Mouse (Mus musculus): Measurements from ENCODE around the gene Tiam2.
A peak's percentile ranks its signal among the peaks of the same experiment; 100 is the strongest.

The Tiam2 gene

DNA sequence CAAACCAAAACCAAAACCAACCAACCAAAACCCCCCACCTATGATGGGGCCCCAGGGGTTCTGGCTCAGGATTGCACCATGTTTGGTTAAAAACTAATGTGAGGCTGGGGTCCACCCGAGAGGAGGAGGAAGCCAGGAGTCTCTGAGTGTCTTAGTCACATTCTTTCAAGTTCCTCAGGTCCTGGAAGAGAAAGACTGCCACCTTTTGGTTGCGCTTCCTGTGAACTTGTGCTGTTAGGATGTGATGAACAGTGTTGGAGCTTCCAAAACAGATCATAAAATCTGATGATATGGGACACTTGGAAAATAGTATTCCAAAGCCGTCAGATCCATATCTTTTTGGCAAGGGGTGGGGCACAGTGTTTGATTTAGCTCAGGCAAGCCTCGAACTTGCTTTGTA is 174.6 kb downstream of the Tiam2 start:
- no peak for DNase-seq

DNA sequence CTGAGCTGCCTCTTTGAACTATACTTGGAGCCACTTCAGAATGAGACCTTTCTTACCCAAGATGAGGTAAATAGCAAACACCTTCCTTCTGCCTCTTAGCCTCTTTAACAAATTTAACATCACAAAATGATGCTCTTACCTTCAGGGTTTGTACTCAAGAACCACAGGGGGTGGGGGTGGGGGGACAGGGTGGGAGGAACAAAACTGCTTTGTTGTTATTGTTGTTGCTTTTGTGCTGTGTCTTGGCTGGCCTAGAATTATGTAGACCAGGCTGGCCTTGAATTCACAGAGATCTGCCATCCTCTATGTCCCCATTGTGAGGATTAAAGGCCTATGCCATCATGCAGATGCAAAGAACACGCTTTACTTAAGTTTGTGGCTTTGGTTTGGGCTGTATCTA is 179.3 kb downstream of the Tiam2 start:
- DNase-seq = no peak

DNA sequence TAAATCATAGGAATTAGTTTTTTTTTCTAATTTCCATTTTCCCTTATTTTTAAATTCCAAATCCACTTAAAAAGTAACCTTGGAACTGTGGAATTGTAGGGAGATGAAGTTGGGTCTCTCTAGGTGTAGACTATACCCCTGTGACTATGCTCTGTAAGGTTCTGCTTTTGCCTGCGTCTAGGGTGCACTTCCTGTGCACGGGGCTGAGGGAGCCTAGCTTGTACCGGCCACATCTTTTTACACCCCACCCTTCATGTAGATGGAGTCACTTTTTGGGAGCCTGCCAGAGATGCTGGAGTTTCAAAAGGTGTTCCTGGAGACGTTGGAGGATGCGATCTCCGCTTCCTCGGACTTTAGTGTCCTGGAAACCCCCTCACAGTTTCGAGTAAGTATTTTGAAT is 180.1 kb downstream of the Tiam2 start:
- no peak for DNase-seq

DNA sequence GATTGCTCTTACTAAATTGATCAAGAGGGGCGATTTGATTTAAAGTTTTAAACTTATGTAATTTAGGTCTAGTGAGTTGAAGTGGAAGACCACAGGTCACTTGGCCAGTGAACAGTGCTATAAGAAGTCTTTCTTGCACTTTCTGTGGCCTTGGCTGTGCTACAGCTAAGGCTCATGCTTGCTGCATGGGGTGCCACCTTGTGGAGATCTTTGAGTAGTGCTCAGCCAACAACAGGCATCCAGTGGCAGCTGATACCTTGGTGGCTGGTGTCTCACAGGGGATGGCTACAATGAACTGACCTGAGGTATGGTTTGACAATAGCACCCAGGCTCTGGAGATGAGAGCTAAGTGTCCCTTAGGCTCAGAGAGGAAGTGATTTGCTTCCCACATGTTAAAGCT is 183.5 kb downstream of the Tiam2 start:
- DNase-seq = peak; percentile 77 to 79

DNA sequence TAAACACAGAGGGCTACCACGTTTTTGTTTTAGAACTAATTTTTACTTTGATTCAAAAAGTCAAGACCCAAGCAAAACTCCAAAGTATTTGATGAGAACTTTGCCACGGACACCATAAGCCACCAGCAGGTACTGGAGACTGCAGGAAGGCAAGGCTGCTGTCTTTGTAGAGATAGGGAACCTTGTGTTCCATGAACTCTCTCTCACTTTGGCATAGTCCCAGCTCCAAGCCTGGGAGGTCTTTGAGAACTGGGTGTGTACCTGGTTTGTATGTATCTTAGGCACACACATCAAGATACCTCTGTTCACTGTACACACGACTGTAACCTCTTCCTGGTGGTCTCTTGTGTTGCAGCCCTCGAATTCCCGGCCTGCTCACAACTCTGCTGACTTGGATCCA is 187.9 kb downstream of the Tiam2 start:
- no peak for DNase-seq

DNA sequence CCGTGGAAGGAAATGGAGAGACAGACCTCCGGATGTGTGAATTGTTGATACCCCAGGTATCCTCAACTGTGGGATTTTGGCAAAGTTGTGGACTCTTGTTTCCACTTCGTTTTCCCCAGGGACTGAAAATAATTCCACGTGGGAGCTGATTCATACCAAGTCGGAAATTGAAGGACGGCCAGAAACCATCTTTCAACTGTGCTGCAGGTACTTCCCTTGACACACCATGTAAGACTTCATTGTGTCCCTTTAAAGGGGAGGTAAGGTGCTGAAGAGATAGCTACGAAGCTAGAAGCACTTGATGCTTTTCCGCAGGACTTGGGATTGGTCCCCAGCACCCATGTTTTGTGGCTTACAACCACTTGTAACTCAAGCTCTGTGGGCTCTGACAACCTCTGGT is 189.5 kb downstream of the Tiam2 start:
- no peak for DNase-seq

DNA sequence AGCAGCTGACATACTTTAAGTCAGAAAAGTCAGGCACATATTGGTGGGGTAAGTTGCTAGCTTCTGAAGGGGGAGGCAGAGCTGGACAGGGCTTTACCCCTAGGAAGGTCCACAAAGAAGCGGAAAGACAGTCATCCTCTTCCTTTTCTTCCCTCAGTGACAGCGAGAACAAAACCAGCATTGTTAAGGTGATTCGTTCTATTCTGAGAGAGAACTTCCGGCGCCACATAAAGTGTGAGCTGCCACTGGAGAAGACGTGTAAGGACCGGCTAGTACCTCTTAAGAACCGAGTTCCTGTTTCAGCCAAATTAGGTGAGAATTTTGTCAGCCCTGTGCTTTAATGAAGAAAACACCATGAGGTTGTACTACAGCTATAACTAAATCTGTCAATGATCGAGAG is 190.0 kb downstream of the Tiam2 start:
- DNase-seq = no peak

DNA sequence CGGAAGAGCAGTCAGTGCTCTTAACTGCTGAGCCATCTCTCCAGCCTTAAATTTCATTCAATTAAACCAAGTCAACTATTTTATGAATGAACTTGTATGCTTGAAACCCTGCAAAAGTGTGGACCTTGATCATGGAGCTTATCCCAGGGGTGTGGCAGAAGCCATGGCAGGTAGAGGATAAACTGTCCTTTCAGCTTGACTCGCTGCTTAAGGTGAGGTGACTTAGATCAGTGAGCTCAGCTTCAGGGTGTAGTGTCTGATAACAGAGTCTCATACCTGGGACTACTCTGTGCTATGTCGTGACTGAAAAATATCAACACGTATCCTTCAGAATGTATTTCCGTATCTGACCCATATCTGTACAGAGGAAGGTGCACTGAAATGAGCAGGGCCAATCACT is 194.0 kb downstream of the Tiam2 start:
- DNase-seq = no peak

DNA sequence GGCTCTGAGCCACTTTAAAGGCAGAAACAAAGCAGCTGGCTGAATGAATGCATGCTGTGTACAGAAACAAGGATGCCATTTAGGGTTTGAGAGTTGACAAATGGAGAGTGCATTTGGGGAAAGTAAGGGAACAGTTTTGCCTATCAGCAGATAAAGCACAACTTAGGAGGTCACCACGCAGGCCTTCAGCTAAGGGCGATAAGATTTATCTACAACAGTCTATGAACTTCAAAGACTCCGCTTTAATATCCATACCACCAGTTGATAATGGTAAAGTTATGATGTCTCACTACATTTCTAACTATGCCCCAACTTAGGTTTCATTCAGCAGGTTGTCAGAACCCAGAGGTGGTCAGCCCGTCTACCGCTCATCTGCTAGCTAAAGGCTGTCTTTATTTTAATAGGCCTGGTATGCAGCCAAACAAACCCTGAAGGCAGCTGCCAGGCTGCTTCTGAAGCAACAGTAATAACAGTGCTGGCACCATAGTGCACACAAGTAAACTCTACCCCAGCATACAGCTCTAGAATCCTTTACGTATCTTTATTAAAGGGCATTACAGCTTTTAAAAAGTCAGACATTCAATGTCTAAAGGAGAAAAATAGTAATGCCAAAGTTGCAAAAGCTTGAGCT is 201.6 kb downstream of the Tiam2 start:
- DNase-seq = no peak

DNA sequence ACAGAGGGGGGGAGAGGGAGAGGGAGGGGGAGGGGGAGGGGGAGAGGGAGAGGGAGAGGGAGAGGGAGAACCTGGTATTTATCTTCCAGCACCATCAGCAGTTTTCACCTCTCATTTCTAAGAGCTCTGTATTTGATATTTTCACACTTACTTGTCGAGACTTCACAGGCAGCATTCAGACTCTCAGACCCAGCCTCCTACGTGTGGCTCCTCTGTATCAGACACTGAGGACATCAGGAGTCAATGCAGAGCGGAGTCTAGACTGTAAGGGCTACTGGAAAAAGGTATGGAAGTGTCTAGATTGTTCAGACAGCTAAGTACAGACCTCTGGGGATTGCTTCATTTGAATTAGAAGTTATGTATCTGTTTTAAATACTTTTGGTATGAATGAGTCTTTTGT is 203.2 kb downstream of the Tiam2 start:
- DNase-seq = no peak

DNA sequence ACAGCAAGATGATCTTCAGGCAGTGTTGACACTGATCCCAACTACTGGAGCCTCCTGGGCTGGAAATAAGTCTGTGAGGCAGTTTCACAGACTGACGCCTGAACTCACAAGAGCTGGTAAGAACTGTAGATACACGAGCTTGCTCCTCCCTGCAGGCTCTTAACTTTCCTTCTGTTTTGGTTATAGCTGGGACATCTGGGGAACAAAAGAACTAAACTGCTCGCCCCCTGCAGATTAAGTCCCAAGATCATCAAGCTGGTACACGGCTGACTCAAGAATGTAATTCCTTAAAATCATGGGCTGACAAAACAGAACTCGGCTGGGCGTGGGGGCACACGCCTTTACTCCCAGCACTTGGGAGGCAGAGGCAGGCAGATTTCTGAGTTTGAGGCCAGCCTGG is 204.2 kb downstream of the Tiam2 start:
- DNase-seq = no peak

DNA sequence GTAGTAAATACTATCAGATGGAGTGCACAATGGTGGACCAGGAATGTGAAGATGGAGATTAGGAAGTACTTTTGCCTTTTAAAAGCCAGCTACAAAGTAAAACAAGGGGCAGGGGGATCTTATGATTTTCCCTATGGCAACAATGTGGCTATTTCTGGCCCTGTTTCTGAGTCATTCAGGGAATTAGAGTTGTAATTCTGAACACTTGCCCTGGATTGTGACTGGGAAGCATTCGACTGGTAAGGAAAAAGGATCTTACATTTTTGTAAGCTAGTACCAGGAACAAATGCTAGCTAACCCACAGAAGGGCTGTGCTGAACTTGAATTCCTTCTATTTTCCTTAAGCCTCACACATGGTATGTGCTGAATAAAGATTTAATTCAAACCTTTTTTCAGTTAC is 205.3 kb downstream of the Tiam2 start:
- DNase-seq = no peak

DNA sequence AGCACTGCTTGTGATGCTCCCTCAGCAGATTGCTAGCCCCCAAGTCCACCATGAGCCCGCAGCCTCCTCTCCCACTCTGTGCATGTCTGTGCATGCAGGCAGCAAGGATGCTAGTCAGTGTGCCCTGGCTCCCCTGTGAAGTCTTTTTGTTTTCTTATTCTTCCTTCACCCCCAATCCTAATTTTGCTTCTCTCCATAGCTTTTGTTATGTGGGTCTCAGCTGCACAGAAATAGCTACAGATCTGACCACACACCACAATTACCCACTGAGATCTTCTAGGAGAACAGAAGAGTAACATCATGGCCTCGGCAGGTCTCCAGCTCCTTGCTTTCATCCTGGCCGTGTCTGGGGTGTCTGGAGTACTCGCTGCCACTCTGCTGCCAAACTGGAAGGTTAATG is 205.9 kb downstream of the Tiam2 start, which contains the start of gene Cldn20:
Cldn20 (plus strand) TSS at position 301 of the 400 bp plus-strand sequence.
- no peak for DNase-seq

DNA sequence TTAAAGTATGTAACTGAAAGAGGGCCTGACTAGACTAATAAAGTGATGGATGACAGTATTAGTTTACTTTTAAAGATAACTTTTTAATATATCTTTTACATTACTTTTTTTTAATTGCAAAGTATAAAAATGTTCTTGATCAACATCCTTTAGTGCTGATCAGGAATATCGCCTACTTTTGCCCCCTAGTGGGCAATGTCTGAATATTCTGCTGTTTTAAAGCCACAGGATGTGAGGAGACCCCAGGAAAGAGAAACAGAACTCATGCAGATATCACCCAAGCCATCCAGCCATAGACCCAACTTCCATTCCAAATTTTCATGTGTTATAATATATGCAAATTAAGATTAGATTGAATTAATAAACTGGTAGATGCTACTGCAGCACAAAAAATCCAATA is 207.1 kb downstream of the Tiam2 start:
- peak in 1 of 2 experiments; percentile 14 for DNase-seq

DNA sequence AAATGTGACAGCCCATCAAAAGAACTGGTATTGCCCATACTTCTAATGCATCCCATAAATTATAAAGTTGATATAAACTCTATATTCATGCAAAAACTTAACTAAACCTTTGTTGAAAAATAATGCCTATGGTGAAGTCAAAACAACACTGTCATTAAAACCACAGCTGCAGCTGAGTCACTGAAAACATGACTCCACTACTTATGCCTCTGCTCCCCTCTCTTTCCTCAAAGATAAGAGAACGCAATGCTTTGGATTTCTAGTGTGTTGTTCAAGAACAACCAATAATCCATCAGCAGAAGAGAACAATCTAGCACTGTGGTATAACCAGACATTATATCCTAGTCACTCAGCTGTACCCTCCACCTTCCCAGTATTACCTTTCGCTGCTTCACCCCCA is 213.9 kb downstream of the Tiam2 start:
- no peak for DNase-seq

DNA sequence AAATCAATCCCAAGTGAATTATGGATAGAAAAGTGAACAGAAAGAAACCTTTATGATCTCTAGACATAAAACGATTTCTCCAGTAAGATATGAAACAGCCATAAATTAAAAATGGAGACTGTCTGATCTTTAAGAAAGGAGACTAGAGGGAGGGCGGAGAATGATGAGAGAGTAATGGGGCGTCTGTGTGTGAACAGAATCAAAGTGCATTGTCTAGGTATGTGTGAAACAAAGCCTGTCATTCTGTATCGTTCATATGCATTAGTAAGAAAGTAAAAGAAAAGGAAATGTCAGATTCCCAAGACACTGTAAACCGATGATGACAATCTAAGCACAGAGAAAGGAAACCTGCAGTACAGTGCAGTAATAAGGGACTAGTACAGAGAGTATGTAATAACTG is 214.7 kb downstream of the Tiam2 start:
- no peak for DNase-seq

DNA sequence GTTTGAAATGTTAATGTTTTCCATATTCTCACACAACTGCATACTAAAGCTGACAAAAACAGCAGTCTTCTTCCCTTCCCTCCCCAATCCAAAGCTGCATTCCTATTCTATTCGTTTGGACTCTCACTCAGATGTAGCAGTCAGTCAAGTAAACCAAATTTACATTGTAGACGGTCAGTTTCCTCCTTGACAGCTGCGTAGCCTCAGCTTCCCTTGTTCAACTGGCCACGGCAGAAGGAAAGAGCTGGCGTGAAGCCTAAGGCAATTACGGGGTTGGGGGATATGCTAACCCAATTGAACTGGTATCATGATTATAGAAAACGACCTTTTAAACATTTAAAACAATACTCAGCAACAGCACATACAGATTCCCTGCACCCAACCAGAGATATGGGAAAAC is 221.4 kb downstream of the Tiam2 start:
- DNase-seq = no peak

DNA sequence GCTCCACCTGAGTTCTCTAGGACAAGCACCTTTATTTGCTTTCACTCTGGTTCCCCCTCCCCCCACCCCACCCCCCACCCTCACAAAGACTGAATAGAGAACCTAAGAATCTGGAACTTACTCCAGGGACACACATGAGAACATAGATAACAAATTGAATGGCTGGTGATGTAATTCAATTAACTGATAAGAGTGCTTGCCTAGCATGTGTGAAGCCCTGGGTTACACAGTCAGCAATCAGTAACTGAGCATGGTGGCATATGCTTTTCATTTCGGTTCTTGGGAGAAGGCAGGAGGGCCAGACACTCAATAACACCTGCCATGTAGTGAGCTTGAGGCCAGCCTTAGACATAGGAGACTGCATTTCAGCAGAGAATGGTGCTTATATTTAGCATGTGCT is 229.9 kb downstream of the Tiam2 start:
- DNase-seq = no peak

DNA sequence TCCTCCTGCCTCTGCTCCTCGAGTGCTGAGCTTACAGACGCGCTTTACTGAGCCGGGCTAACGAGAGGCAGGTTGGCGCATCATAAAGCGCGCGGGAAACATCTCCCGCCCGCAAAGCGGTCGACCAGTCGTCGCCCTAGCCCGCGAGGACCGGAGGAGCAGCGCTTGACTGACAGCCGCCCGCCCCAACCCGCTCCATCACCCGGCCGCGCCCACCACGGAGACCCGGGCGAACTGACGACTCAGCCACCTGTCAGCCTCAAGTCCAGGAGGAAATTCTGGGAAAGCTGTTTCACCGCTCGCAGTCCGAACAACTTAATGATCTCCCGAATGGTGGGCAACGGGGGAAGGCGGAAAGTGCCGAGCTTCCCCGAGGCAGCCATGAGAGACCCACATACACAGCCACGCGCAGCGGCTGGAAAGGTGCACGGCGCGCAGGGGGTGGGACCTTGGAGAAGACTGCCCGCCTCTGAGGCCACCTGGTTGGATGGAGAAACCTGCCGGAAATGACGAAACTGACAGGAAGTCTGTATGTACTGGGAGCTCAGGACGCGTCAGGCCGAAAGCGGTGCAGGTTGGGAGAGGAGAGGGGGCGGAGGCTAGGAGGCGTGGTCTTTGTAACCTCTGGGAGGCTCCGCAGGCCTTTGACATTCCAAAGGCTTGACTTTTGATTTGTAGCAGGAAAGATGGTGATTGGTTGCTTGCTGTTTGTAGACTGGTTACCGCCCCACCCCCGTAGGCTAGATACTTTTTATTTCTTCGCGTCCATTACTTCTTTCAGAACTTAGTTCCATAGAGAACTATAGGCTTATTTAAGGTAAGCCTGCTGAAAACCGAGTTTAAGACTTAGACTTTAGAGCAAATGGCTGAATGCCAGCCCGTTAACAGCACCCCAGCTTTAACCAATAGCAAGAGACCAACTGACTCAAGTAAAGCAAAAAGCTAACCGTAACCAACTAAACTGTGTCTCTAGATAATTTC is 231.2 kb downstream of the Tiam2 start, which contains the start of gene Tfb1m:
Tfb1m (minus strand) TSS at position 451 of the 981 bp plus-strand sequence.
- DNase-seq = peak; percentile 99

DNA sequence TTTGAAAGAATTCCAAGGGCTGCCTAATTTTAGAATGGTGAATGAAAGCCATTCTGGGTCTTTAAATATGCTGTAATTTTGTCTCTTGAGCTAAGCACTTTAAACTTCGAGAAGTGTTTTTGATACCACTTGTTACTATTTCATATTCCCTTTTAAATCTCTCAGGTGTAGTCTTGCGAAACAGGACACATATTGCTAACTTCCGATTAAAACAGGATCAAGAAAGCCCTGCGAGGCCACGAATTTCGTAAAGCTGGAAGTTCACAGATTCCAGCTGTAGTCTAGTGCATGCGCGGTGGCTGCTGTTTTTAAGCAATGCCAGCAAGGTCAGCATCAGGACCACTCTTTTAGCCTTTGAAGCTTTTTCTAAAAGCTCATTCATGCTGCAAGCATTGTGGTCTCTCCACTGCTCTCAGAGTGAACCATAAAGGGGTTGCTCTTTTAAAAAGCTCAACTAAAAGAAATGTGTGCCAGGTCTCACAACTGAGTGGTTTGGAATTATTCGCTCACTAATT is 232.0 kb downstream of the Tiam2 start:
- no peak for DNase-seq

DNA sequence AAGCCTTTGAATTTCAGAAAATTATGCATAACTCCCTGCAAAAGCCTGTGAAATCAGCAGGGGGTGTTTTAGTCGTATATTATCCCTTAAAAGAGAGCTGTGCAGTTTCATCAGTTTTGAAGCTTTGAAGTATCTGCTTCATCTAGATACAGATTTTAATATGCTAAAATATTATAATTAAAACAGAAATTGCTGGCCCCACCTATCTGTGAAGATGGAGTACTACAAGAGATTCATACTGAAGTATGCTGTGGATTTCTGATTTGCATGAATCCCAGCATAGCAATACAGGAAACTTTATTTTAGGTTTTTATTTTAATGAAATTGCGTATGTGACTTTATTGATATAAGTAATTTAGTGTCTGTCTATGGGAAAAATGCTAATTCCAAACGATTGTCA is 234.2 kb downstream of the Tiam2 start:
- DNase-seq = peak in 1 of 2 experiments; percentile 4

DNA sequence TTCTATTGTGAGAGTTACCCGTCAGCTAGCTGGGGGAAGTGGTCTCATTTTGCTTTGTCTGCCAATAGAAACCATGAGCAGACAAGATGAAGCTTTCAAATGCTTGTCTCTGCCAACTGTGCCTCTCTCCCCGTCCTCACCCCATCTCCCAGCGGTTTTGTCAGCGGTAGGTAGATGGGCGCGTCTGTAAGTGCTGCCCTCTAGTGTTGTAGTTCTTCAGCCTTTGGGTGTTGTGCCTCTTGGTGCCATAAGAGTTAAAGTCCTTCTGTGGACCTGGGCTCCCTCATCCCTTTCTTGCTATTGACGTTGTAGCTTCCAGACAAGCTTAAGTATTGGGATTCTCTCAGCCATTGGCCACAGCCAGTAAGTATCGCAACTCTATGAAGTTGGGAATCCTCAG is 236.0 kb downstream of the Tiam2 start:
- peak in 1 of 2 experiments; percentile 3 for DNase-seq

DNA sequence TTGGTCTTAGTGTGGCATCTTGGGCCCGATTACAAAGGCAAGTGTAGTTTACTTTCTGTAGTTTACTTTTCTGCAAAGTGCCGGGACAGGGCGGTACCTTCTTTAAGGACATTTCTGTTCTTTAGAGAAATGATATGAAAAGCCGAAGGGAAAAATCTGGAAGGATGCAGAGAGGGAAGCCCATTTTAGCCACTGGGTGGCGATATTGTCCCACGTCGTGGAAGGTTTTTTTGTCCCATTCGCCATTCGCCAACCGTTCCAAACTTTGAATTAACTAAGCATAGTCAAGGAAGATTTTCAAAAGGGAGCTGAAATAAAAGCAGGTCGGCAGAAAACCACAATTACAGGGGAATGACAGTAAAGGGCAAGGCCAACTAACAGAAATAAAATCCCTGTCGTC is 244.5 kb downstream of the Tiam2 start:
- peak; percentile 62 to 87 for DNase-seq
